Mouse (Mus musculus): ENCODE results near the gene Tmem11. TPM values are rescaled to one million over a fixed set of nuclear protein-coding genes. Genes with fewer than 3 reads are reported as not detected.

The Tmem11 gene
- total RNA-seq, 1 experiment from 2014 or later, result 40.4 TPM

GRCm38 (mm10) chr11:60826700-60827099 lies 52.4 kb downstream of the Tmem11 start:
- no peak for DNase-seq

- DNase-seq, result no peak
Observed at GRCm38 (mm10) chr11:60825191-60825590, 53.9 kb downstream of the Tmem11 start.

GRCm38 (mm10) chr11:60823771-60824170 lies 55.3 kb downstream of the Tmem11 start:
- DNase-seq, result no peak

- DNase-seq, result no peak
Observed at GRCm38 (mm10) chr11:60816398-60816797, 62.7 kb downstream of the Tmem11 start.

Other genes with a start within 250 kb of the Tmem11 start
- gene Llgl1, start 179.5 kb downstream of the Tmem11 start, total RNA-seq (2021), result 25.6 and 28.6 TPM in 2 replicates
- 167 and 175 TPM in 2 replicates for gene Flii, start 152.0 kb downstream of the Tmem11 start, total RNA-seq (2021)
- 39.8 and 45.0 TPM in 2 replicates for gene Mief2, start 150.9 kb downstream of the Tmem11 start, total RNA-seq (2021)
- gene Top3a, start 101.9 kb downstream of the Tmem11 start, total RNA-seq (2021), result 13.2 and 13.7 TPM in 2 replicates
- 27.0 and 27.5 TPM in 2 replicates for gene Smcr8, start 101.7 kb downstream of the Tmem11 start, total RNA-seq (2021)
- gene Shmt1, start 67.6 kb downstream of the Tmem11 start, total RNA-seq (2021), result 82.3 and 91.4 TPM in 2 replicates
- gene Dhrs7b, start 48.6 kb downstream of the Tmem11 start, total RNA-seq (2021), result 38.7 and 49.5 TPM in 2 replicates
- 21.5 and 27.5 TPM in 2 replicates for gene Natd1, start 35.5 kb upstream of the Tmem11 start, total RNA-seq (2021)
- gene Map2k3, start 52.8 kb upstream of the Tmem11 start, total RNA-seq (2021), result 128 and 161 TPM in 2 replicates
- 2.2 TPM in 2 replicates for gene Kcnj12, start 143.3 kb upstream of the Tmem11 start, total RNA-seq (2021)
- 0.43 TPM in 1 of 2 replicates, not detected in the other for gene Tnfrsf13b, start 247.5 kb upstream of the Tmem11 start, total RNA-seq (2021)